Mouse (Mus musculus): ENCODE results near the gene Slc34a2.
A peak's percentile ranks its signal among the peaks of the same experiment; 100 is the strongest.

Gene Slc34a2

GRCm38 (mm10) chr5:53025276-53025973 lies 12.5 kb upstream of the Slc34a2 start:
- peak in 1 of 2 experiments; percentile 6 for DNase-seq (ENCODE audit: low spot score in 2 of 2)

- no peak for DNase-seq (ENCODE audit: low spot score in 2 of 2)
These were observed 6.5 kb upstream of the Slc34a2 start for GRCm38 (mm10) chr5:53031346-53031745.

- no peak for DNase-seq (ENCODE audit: low spot score in 2 of 2)
These were observed 4.3 kb downstream of the Slc34a2 start for GRCm38 (mm10) chr5:53042034-53042748.

- DNase-seq (ENCODE audit: low spot score in 2 of 2) = no peak
These were observed 5.0 kb downstream of the Slc34a2 start for GRCm38 (mm10) chr5:53042771-53043371.

- no peak for DNase-seq (ENCODE audit: low spot score in 2 of 2)
These were observed 5.8 kb downstream of the Slc34a2 start for GRCm38 (mm10) chr5:53043716-53044115.

GRCm38 (mm10) chr5:53047951-53048350 lies 10.1 kb downstream of the Slc34a2 start:
- no peak for DNase-seq (ENCODE audit: low spot score in 2 of 2)

GRCm38 (mm10) chr5:53048599-53048998 lies 10.7 kb downstream of the Slc34a2 start:
- DNase-seq (ENCODE audit: low spot score in 2 of 2) = no peak

GRCm38 (mm10) chr5:53049046-53049445 lies 11.2 kb downstream of the Slc34a2 start:
- DNase-seq (ENCODE audit: low spot score in 2 of 2) = peak in 1 of 2 experiments; percentile 7

GRCm38 (mm10) chr5:53050963-53051362 lies 13.1 kb downstream of the Slc34a2 start:
- DNase-seq (ENCODE audit: low spot score in 2 of 2) = no peak

GRCm38 (mm10) chr5:53053246-53053645 lies 15.4 kb downstream of the Slc34a2 start:
- no peak for DNase-seq (ENCODE audit: low spot score in 2 of 2)

- no peak for DNase-seq (ENCODE audit: low spot score in 2 of 2)
These were observed 23.8 kb downstream of the Slc34a2 start for GRCm38 (mm10) chr5:53061532-53062130.

GRCm38 (mm10) chr5:53074553-53074952 lies 36.7 kb downstream of the Slc34a2 start:
- no peak for DNase-seq (ENCODE audit: low spot score in 2 of 2)

GRCm38 (mm10) chr5:53078453-53078852 lies 40.6 kb downstream of the Slc34a2 start:
- no peak for DNase-seq (ENCODE audit: low spot score in 2 of 2)

- no peak for DNase-seq (ENCODE audit: low spot score in 2 of 2)
These were observed 49.6 kb downstream of the Slc34a2 start for GRCm38 (mm10) chr5:53087452-53087851.

- no peak for DNase-seq (ENCODE audit: low spot score in 2 of 2)
These were observed 53.5 kb downstream of the Slc34a2 start for GRCm38 (mm10) chr5:53091331-53091730.

GRCm38 (mm10) chr5:53101848-53102473 lies 64.1 kb downstream of the Slc34a2 start:
- no peak for DNase-seq (ENCODE audit: low spot score in 2 of 2)

- DNase-seq (ENCODE audit: low spot score in 2 of 2) = no peak
These were observed 66.4 kb downstream of the Slc34a2 start for GRCm38 (mm10) chr5:53104177-53104855.

- DNase-seq (ENCODE audit: low spot score in 2 of 2) = peak in 1 of 2 experiments; percentile 31
These were observed 67.8 kb downstream of the Slc34a2 start for GRCm38 (mm10) chr5:53105716-53106115.

- DNase-seq (ENCODE audit: low spot score in 2 of 2) = no peak
These were observed 68.2 kb downstream of the Slc34a2 start for GRCm38 (mm10) chr5:53106125-53106524.

GRCm38 (mm10) chr5:53106731-53107130 lies 68.8 kb downstream of the Slc34a2 start:
- DNase-seq (ENCODE audit: low spot score in 2 of 2) = no peak

GRCm38 (mm10) chr5:53108026-53108425 lies 70.1 kb downstream of the Slc34a2 start:
- no peak for DNase-seq (ENCODE audit: low spot score in 2 of 2)

Data from frontal cortex, postnatal 10 days (tissue).